Mouse (Mus musculus) MN1 (cell line): ENCODE results near the gene Atoh7.
"Not testable (repeated sequence)": the region's sequence is repeated elsewhere in the genome, so short reads cannot be mapped to it uniquely, and the experiment has no call there.

Experiments
- DNase-seq: peaks from one replicate; pipeline ENCODE4 v3.0.0-alpha.2; 2016; ENCODE audit warnings: low spot score

Gene Atoh7

DNA sequence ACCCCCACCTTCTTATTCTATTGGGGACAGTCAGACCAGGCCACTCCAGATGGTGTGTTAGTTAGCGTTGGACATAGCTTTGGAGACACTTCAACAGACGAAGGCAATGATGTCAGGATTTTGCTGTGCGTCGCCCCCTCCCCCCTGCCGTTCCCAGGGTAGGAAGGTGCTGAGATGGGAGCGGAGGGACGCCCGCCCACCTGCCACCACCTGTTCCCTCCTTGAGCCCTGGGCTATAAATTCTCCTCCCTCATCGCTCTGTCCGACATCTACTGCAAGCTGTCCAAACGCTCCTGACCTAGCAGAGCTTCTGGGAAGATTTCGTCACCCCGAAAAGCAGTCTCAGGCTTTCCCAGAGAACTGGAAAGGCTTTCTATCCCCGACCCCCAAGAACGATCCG lies at the start of gene Atoh7:
Atoh7 (plus strand) TSS at position 131 of the 400 bp plus-strand sequence.
- no peak for DNase-seq

DNA sequence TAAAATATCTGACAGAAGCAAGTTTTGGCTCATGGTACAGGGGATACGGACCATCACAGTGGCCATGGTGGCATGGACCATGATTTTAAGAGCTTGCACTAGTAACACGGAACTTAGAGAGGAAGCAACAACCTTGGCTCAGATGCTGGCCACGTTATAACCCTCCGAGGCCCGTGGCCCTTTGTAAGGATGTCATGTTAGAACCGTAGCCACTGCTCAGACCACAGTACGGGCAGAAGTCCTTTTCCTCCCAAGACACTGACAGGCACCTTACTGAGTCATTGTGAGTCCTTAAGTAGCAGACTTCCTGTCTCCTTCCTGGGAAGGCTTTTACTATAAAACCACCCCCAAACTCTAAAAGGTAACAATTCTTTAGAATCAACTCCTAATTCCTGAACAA lies 48.2 kb upstream of the Atoh7 start:
- DNase-seq, result no peak

DNA sequence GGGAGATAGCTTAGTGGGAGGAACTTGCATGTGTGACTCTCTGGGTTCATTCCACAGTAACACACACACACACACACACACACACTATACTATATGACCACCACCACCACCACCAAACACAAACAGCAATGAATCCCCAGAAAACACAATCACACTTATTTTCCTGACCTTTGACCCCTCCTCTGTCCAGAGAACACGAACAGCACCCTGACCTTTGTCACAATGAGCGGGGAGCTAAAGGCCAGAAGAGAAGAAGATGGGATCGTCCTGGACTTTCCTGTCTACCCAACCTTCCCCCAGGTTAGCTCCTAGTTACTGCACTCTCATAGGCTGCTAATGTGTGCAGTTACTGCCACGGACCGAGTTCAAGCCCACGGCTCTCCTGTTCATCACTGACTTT lies 47.4 kb upstream of the Atoh7 start:
- no peak for DNase-seq

DNA sequence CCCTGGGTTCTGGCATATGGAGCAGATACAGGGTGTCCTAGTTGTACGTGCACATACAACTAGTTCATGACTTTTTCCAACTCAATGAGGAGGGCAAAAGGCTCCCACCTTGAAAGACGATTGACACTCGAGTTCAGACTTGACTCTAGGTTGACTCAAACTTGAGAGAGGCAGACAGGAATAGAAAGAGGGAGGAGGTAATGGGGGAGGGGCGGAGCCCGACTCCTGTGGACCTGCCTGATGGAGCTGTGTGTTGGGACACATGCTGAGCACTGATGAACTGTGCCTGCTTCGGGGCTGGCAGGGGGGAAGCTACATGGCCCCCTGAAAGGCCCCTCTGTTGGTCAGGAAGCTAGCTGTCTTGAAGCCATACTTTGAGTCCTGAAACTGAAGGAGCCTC lies 46.4 kb upstream of the Atoh7 start:
- DNase-seq, result no peak

DNA sequence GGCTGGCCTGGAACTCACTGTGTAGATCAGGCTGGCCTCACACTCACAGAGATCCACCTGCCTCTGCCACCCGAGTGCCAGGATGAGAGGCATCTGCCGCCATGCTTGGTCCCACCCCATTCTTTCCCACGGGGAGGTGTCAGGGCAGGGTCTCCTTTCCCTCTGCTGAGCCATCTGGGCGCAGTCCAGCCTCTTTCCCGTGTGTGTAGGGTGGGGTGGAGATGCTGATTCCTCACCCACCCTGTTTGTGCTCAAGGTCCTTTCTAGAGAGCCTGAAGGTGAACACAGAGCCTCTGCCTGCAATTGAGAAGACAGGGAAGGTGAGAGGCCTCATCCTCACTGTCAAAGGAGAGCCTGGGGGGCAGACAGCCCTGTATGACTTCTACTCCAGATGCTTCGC lies 45.4 kb upstream of the Atoh7 start:
- not testable (repeated sequence) for DNase-seq

DNA sequence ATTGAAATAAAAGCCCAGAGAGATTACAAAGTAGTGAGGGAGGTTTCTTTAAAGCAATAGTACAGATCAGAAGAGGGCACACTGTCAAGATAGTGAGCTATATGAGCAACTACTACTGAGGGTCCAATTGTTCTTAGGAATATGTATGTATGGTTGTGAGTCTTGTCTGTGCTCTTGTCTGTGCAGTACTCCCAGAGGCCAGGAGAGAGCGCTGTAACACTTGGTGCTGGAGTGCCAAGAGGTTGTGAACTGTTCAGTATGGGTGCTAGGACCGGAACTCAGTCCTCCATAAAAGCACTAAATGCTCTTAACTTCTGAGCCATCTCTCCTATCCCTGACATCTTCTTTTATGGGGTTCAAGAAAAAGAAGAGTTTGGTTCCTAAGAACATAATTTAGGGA lies 44.9 kb upstream of the Atoh7 start:
- no peak for DNase-seq

DNA sequence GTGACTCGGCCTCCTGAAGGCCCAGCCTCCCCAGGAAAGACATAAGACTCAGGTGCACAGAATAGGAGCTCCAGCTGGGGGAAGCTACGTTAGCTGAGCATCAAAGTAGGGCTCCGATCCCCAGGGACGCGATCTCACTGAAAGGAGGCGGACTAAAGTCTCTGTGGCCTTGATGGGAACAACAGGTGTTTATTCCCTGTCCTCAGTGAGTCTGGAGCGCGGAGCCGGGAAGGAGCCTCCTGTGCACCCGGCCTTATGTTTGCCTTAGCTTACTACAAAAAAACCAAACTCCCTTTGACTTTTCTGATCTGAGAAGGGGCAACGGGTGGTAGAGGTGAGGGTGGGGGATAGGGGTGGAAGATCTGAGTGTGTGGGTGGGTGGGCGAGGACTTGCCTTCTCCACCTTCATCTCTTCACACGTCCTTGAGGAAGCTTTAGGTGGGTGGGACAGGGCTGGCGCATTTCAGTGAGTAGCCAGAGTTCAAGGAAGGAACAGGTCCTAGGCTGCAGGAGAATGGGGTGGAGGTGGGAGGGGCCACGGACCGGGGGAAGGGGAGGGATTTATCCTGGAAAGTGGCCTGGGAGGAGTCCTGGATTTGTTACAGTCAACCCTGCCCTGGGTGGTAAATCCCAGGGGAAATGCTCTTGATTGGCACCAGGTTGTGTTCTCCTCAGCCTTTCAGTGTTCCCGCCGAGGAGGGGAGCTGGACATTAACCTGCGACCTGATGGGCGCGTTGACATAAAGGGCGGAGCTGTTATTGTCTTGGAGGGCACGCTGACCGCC lies 42.3 kb upstream of the Atoh7 start:
- no peak for DNase-seq

DNA sequence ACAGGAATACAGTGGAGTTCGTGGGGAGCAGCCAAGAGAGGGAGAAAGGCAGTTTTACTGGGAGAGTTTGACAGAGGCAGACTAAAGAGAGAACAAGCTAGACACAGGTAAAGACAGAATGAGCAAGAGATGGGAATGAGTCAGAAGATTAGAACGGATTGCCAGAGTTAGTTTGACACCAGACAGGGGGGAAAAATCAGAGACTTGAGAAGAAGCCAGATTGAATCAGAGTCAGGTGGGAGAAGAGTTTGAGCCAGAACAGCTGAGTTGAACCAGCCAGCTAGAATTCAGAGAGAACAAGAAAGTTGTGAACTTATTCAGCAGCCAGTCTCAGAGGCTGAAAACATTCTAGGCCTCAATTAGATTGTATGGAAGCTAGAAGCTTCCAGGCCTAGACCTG lies 39.6 kb upstream of the Atoh7 start, which contains the start of gene Pbld1:
Pbld1 (plus strand) TSS at position 301 of the 400 bp plus-strand sequence.
- DNase-seq, result no peak

DNA sequence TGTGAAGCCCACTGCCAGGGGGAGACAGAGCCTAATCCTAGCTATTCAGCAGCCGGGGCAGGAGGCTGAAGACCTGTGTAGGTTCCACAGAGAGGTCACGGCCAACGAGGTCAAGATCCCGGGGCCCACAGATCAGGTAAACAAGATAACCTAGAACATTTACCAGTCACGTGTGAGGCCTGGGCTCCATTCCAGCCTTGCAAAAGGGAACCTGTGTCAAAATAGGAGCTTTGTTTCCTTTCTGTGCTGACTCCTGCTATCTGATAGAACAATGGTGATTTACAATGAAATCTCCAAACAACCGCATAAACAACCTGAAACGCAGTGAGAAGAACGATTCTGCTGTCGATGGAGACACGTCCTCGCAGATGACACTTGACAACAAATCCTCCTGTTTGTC lies 39.0 kb upstream of the Atoh7 start:
- peak; percentile 21 for DNase-seq

DNA sequence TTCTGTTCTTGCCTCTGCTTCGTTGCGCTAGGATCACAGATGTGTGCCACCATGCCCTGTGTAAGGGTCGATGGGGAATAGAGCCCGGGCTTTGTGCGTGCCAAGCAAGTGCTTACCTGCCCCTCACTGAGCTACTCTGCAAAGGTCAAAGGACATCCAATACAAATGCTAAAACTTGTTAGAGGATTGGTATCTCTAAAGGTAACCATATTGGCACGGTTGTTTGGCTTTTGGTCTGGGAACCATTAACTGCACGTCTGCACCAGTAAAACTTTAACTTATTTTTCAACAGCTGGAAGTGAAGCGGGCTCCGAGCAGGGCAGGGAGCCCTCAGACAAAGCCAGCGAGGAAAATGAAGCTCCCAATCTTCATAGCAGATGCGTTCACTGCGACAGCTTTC lies 38.2 kb upstream of the Atoh7 start:
- no peak for DNase-seq

DNA sequence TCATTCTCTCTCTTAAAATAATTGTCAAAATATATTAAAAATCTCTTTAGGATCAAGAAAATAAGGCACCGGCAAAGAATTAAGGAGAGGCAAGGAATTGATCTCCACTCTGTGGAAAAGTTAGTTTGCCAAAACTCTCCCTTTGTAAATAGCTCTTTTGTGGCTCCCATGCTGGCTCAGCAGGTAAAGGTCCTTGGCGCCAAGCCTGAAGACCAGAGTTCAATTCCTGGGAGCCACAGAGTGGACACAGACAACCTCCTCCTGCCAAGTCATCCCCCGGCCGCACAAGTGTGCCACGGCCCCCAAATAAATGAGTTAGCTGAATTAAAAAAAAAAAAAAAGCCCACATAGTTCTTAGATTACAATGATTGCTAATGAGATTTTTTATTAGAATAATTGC lies 36.8 kb upstream of the Atoh7 start:
- DNase-seq, result no peak

DNA sequence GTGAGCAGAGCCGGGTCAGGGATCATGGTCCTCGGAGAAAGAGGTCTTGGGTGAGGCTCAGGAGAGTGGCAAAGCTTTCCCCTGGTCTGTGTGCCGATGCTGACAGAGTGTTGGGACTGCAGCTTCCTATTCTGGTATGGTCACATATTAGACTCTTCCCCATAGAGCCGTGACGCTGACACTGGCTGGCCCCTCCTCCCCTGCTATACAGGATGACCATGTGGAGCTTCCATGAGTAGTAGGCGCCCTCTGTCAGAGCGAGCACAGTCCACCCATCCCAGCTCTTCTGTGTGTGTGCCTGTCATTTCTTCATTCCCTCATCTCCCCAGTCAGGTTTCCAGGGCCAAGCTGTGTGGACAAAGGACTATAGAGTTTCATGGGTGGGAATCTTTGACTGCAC lies 36.1 kb upstream of the Atoh7 start:
- no peak for DNase-seq

DNA sequence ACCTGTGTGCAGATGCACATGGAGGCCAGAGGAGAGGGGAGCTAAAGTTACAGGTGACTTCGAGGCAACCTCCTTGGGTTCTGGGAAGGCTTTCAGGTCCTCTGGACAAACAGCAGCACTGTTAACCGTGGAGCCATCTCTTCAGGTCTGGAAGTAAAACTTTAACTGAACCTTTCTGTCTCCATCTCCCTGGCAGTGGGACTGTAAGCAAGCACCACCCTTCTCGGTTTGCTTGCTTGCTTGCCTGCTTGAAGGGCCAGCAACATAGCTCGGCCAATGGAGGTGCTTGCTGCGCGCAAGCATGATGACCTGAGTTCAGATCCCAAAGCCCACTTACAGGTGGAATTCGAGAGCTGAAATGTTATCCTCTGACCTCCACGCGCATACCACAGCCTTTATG lies 34.9 kb upstream of the Atoh7 start:
- no peak for DNase-seq

DNA sequence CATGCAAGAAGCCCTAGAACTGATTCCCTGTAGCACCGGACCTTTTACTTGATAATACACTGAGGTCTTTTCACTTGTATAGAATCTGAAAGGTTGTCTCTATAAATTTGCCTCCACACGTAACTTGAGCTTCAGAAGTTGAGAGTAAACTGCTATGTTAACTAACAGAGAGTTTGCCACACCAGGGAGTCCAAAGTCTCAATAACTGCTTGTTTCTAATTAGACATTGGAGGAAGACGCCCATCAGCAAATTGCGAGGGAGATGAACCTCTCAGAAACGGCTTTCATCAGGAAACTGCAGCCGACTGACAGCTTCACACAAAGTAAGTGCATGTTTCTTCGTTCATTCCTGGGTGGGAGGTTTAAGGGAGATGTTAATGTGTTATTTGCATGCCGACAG lies 33.9 kb upstream of the Atoh7 start:
- DNase-seq, result peak; percentile 8

DNA sequence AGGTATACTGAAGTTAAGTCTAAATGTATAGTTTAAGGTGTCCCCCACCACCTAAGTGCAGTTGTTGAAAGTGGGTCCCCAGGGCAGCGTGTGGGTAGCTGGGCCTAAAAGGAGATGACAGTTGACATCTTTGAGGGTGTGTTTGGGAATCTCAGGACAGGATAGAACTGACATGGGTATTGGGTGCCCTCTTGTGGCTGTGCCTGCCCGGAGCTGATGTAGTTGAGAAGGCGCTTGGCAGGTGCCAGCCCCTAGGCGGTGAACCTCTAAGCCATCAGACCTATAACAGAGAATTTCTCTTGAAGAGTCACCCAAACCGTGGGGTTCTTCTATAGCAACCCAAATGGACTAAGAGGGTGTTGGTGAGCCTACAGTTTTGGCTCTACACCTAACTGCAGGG lies 33.5 kb upstream of the Atoh7 start:
- DNase-seq, result peak; percentile 79

DNA sequence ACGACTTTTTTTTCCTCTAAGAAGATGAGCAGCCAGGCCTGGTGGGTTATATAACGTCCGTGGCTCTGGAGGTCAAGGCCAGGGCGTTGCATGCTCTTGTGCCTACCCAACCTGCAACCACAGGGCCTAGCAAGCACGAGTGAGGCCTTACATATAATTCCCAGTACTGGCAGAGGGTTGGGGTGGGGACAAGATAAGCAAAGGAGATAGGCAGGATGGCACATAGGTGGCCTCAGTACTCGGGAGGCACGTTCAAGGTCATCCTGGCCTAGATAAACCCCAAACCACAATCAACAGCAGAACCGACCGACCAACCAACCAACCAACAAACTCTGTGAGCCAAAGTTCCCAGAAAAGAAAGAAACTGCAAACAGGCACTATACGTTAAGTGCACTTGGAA lies 13.1 kb upstream of the Atoh7 start:
- DNase-seq, result no peak

DNA sequence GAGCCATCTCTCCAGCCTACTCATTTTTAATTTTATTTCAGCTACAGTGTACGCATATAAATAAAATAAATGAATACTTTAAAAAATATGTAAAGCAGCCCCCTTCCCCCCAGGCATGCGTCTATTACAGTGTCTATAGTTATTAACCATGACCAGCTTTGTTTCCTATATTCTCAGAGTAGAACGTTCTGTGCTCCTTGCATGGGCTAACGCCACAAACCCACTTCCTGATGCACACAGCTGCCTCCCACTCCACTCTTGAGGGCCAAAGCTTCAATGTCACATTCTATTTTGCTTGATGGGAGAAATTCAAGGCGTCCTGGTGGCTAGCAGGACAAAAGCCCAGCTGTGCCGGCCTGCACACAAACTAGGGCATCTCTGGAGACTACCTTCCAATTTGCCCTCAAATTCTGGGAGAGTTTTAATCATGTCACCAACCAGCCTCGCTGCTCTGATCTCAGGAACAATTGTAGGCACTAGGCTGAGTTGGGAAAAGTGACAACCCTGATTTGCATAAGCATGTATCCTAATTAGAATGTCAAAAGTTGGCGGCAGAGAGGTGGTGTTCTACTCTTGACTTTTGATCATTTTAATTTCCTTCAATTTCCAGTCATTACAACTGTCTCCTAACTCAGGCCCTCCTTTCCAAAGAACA lies 10.2 kb upstream of the Atoh7 start:
- DNase-seq, result peak; percentile 6

DNA sequence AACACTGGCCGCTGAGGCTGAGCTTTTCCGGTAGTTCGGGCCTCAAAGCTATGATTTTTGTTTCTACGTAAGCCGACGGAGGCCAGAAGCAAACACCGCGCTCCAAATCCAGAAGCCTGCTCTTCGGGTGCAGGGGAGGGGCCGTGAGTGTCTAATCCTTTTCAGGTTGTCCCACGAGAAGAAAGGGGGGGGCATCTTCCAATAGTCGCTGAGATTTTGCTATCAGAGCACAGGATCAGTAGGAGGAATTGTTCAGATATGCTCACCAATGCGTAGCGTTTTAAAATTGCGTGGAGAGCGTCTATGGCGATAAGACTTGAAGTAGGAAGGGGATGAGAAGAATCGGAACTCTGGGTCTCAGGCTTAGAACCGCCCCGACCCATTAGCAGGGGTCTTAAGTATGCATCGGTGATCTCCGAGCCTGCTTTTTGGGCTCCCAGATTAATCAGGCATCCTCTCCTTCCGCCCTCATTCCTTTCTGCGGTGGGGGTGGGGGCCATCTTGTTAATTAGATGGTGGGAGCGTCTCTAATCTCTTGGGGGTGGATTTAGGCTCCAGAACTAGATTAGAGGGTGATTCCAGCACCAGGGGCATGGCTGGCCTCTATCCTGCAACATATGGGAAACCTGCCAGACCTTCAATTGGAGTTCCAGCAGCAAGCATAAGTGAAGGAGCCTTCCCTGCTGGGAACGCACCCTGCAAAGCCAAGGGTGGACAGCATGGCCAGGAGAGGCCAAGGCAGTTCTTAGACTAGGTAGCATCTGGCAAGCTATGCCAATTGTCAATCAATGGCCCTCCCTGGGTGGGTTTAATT lies 9.5 kb upstream of the Atoh7 start:
- peak; percentile 40 for DNase-seq

DNA sequence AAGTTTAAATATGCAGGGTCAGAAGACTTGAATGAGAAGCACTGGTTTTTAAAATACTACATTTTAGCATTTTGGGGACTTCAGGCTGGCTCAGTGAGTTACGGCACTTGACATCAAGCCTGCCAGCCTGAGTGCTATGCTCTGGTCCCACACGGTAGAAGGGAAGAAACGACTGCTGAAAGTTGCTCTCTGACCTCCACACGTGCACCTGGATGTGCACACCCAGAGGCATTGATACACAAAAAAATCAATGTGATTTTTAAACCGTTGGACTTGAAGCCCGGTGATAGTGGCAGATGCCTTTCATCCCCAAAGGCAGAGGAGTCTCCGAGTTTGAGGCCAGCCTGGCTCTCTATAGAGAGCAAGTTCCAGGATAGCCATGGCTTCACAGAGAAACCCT lies 7.5 kb upstream of the Atoh7 start:
- DNase-seq, result no peak

DNA sequence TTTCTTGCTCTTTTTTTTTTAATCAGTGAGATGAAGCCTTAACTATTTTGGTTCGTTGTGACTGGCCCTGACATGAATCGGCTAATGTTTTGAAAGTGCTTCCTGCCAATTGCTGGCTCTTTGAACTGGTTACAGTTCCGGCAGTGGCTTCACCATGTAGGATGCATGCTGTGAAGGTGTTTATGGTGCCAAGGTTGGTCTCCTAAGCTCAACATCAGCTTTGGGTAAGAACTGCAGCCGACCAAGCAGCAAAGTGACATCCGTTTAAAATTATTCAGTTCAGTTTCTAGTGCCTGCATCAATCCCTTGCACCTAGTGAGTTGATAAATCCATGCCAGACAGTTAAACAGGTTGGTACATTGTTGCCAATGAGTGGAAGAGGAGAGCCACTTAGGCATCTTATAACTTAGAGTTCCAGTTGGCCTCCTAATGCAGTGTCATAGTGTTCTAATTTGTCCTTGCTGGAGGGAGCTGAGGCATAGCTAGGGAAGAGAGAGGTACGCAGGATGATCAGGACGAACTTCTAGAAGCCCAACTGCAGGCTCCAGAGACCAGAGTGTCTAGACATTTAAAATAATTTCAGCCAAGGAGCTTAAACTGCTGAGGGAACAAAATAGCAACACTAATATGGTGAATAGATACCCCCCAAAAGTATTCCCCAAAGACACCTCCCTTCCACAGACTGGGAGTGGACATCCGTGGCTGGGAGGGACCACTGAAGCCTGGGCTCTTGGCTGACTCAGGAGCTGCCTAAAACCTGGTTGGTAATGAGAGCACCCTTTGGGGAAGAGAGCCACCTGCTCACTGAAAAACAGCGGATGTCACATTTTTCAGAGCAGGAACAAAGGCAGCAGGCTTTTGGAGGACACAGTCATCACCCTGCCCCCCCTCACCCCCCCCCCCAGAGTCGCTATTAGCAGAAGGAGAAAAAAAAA lies 6.6 kb upstream of the Atoh7 start:
- no peak for DNase-seq

DNA sequence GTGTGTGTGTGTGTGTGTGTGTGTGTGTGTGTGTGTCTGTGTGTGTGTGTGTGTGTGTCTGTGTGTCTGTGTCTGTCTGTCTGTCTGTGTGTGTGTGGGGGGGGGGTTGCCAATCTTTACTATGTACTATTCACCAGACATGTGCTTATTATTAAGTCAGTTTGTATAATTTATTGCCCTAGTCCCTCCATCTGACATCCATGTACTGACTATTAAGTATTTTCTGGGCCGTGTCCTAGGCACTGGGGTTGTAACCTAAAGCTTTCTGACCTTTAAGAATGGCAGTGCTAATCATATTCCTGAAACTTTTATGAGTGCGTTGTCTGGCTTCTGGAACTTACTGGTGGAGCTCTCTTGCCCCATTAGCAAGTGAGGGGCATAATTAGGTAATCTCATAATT lies 2.7 kb upstream of the Atoh7 start:
- no peak for DNase-seq

DNA sequence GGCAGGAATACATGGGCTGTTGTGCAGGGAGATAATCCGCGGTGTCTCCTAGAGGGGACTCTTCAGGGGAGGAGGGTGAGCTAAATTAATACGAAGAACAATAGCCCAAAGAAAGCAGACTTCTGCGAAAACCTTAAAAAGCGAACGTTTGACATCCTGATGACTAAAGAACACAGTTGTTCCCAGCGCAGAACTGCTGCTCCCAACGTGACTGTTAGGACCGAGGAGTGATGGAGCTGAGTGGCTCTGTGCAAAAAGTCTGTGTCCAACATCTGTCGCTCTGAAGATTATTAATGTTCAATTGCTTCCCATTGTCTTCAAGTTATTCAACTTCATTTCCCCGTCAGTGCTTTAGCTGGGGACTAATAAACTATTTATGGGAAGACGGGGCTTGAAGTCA lies 1.3 kb upstream of the Atoh7 start:
- no peak for DNase-seq
